Mouse (Mus musculus) right cerebral cortex, postnatal 36 days (tissue): ENCODE data around the gene Aebp1.

Experiments
- DNase-seq, 2 experiments: peaks; one replicate each; pipeline ENCODE4 v3.0.0; 2022; ENCODE audit warnings: low spot score in 2 of 2, mixed read lengths in 1 of 2

Gene Aebp1

GRCm38 (mm10) chr11:5861678-5862393, at the start of gene Aebp1:
Aebp1 (plus strand) TSS chr11:5861947.
- no peak for DNase-seq

- DNase-seq: no peak
Measured at GRCm38 (mm10) chr11:5813381-5813780, 48.4 kb upstream of the Aebp1 start.

- DNase-seq: no peak
Measured at GRCm38 (mm10) chr11:5819223-5819622, 42.5 kb upstream of the Aebp1 start.

- DNase-seq: no peak
Measured at GRCm38 (mm10) chr11:5825432-5825831, 36.3 kb upstream of the Aebp1 start.

GRCm38 (mm10) chr11:5827931-5828330, 33.8 kb upstream of the Aebp1 start:
- no peak for DNase-seq

GRCm38 (mm10) chr11:5828509-5829191, 33.1 kb upstream of the Aebp1 start:
- DNase-seq: no peak

- DNase-seq: no peak
Measured at GRCm38 (mm10) chr11:5829327-5829726, 32.4 kb upstream of the Aebp1 start.

GRCm38 (mm10) chr11:5834506-5834905, 27.2 kb upstream of the Aebp1 start:
- DNase-seq: no peak

GRCm38 (mm10) chr11:5835057-5835456, 26.7 kb upstream of the Aebp1 start:
- no peak for DNase-seq

- DNase-seq: no peak
Measured at GRCm38 (mm10) chr11:5836126-5836525, 25.6 kb upstream of the Aebp1 start.

- peak; percentile 77 to 83 for DNase-seq
Measured at GRCm38 (mm10) chr11:5837251-5838246, 24.2 kb upstream of the Aebp1 start, which contains the start of gene Polm. Polm (minus strand) TSS chr11:5838016.

GRCm38 (mm10) chr11:5840346-5840745, 21.4 kb upstream of the Aebp1 start:
- no peak for DNase-seq

GRCm38 (mm10) chr11:5841751-5842150, 20.0 kb upstream of the Aebp1 start:
- DNase-seq: no peak

- DNase-seq: no peak
Measured at GRCm38 (mm10) chr11:5843131-5843530, 18.6 kb upstream of the Aebp1 start.

GRCm38 (mm10) chr11:5846639-5847345, 15.0 kb upstream of the Aebp1 start:
- no peak for DNase-seq

GRCm38 (mm10) chr11:5848741-5849140, 13.0 kb upstream of the Aebp1 start:
- peak; percentile 56 to 64 for DNase-seq

- no peak for DNase-seq
Measured at GRCm38 (mm10) chr11:5849316-5849715, 12.4 kb upstream of the Aebp1 start.

- DNase-seq: no peak
Measured at GRCm38 (mm10) chr11:5850452-5850851, 11.3 kb upstream of the Aebp1 start.

GRCm38 (mm10) chr11:5851021-5851736, 10.6 kb upstream of the Aebp1 start:
- no peak for DNase-seq

GRCm38 (mm10) chr11:5852314-5852713, 9.4 kb upstream of the Aebp1 start:
- DNase-seq: no peak

GRCm38 (mm10) chr11:5855481-5855880, 6.3 kb upstream of the Aebp1 start:
- no peak for DNase-seq
